Mouse (Mus musculus) left cerebral cortex, adult 18-20 months (tissue): ENCODE results near the gene Hnrnpf. TPM values are rescaled to one million over a fixed set of nuclear protein-coding genes. Genes with fewer than 3 reads are reported as not detected.
A peak's percentile ranks its signal among the peaks of the same experiment; 100 is the strongest.

ENCODE experiments used
- DNase-seq, 2 experiments: peaks; one replicate each; pipeline ENCODE4 v3.0.0; 2021 to 2022; ENCODE audit warnings: low spot score in 2 of 2, mixed read lengths in 1 of 2
- total RNA-seq, 2 experiments: library from RNA; stranded (reverse); gene quantifications; 2 replicates each; pipeline ENCODE4 v1.2.3; 2021

Gene Hnrnpf
- total RNA-seq, 2 experiments from 2014 or later = 112 to 144 TPM

GRCm38 (mm10) chr6:117888642-117889096 lies 11.5 kb upstream of the Hnrnpf start:
- no peak for DNase-seq

GRCm38 (mm10) chr6:117890257-117890656 lies 9.9 kb upstream of the Hnrnpf start:
- no peak for DNase-seq

DNA sequence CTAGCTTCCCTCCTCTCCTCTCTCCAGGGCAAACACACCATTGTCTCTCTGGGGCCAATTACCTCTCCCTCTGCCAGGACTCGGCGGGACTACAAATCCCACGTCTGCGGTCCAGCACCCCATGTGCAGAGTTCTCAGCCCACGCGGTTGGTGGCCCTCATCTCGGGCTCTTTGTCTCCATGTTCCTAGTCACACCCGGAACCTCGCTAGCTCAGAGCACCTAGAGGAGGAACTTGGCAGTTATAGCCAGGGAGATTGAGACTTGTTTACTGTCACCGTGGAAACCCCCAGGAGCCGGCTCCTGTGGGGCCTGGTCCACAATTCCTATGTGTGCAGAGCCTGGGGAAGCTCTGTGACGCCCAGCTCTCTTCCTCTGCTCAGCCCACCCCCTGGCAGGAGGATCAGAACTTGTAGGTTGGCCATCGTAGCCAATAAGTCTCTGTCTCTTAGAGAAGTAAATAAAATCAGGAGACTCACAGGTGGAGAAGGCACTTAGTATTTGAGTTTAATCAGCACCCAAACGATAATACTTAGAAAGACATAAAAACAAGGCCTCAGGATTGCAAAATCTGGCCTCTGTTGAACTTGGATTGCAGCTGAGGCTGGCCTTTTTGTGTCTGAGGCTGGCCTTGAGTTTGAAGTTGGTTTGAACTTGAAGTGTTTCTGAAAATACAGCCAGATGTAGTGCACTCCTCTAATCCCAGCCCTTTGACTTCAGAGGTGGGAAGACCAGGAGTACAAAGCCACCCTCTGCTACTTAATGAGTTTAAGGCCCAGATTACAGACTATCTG lies 8.6 kb upstream of the Hnrnpf start:
- no peak for DNase-seq

DNA sequence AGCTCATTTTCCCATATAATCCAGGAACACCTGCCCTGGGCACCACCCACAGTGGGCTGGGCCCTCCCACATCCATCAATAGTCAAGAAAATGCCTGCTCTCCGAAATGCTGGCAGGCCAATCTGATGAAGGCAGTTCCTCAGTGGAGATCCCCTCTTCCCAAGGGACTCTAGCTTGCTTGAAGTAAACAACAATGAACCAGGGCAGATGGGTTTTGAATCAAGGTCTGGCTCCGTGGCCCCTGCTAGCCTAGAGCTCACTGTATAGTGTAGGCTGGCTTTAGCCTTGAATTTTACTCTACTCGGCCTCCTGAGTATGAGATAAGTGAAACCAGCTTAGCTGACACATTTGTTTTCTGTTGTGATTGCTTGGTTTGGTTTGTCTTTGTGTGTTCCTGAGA lies 7.7 kb upstream of the Hnrnpf start:
- no peak for DNase-seq

- no peak for DNase-seq
Measured at GRCm38 (mm10) chr6:117893435-117893834, 6.7 kb upstream of the Hnrnpf start.

- DNase-seq = no peak
Measured at GRCm38 (mm10) chr6:117897800-117898199, 2.3 kb upstream of the Hnrnpf start.

DNA sequence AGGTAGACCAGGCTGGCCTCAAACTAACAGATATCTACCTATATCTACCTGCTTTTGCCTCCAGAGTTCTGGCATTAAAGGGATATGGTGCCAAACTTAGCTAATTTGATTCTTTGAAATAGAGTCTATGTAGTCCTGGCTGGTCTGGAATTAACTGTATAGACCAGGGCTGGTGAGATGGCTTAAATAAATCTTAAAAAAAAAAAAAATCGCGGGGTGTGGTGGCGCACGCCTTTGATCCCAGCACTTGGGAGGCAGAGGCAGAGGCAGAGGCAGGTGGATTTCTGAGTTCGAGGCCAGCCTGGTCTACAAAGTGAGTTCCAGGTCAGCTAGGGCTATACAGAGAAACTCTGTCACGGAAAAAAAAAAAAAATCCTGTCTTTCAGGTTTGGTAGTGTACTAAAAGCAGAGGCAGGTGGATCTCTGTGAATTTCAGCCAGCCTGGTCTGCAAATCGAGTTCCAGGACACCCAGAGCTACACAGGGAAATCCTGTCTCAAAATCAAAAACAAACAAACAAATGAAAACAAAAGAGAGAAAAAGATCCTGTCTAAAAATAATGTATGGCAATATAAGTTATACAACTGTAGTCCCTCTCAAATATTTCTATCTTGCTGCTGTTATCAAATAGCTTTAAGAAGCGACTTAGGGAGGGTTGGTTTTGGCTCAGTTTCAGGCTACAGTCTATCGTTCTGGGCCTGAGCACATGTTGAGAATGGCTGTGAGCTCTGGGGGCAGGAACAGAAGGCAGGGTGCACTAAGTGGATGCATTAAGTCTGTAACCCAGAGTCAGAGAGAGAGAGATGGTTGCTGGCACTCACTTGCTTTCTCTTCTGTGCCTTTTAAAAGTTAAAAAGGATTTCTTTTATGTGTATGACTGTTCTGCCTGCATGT lies 1.6 kb downstream of the Hnrnpf start:
- no peak for DNase-seq

- DNase-seq = no peak
Measured at GRCm38 (mm10) chr6:117902556-117902955, 2.4 kb downstream of the Hnrnpf start.

GRCm38 (mm10) chr6:117903836-117904235 lies 3.7 kb downstream of the Hnrnpf start:
- no peak for DNase-seq

DNA sequence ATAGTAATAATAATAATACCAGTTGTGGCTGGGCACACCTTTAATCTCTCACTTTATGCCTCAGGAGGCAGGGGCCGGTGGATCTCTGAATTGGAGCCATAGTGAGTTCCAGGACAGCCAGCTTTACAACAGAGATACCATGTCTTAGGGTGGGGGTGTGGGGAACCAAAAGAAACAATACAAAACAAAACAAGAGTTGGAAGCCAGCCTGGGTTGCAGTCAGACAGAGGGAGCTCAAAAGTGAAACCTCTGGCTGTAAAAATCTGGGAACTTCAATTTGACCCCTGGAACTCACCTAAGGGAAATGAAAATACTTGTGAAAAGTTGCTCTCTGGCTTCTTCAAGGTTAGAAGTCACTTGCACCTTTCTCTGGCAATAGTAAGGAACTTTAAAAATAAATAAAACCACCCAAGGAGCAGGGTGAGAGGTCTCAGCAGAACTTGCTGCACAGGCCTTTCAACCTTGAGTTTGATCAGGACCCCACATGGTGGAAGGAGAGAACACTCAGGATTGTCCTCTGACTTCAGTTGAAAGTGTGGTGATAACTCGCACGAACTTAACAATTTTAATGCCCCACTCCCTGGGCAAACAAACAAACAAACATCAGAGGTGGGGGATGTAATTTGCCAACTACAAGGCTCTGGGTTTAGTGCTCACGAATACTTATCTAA lies 5.3 kb downstream of the Hnrnpf start:
- no peak for DNase-seq

DNA sequence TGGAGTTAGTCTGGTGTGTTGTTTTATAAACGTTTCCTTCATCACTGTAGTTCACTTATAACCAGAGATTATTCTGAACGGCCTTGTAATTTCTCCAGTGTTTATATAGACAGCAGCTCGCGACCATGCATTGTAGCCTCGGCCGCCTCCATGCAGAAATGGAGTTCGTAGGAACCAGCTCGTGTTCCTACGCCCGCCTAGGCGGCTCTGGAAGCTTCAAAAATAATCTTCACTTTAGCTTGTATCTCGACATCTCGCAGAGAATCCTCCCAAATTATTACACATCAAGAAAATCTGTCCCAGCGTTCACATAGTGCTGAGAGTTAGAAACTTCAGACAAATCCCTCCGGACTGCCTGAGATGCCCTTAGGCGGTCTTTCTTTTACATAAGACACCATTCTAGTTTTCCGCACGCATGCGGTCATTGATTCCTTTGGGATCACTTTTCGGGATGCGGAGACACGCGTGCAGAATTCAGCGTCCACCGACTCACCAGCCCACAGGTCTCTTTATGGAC lies 5.9 kb downstream of the Hnrnpf start:
- DNase-seq = peak in 1 of 2 experiments; percentile 17

GRCm38 (mm10) chr6:117906590-117907271 lies 6.6 kb downstream of the Hnrnpf start:
- DNase-seq = peak; percentile 96 to 98

DNA sequence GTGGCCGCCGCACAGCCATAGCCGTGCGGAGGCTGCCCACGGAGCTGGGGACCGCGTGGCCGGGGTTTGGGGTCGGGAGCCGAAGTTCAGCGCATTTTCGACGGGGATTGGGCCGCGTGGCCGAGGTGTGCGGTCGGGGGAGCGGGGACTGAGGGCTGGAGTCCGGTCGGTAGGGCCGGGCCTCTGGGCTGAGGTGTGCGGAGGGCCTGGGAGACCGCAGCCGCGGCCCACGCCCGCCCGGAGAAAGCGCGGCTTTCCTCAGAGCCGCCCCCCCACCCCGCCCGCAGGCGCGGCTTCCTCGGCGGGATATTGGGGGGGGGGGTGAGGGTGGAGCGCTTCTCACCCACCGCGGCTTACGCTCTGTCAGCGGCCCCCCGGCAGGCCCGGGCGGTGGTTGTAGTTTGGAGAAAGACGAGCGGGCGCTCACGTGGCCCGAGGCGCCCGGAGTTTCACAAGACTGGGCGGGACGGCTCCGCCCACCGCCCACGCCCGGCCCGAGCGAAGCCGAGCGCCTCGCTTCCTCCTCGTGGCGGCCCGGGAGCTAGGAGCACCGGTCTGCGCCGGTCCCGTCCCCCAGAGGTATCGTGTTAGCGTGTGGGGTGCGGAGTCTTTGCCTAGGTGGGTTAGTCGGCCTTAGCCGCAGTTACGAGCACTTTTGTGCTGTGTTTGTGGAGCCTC lies 7.3 kb downstream of the Hnrnpf start:
- DNase-seq = peak; percentile 53 to 68

GRCm38 (mm10) chr6:117907979-117908355 lies 7.8 kb downstream of the Hnrnpf start:
- DNase-seq = no peak

- DNase-seq = no peak
Measured at GRCm38 (mm10) chr6:117908424-117908900, 8.3 kb downstream of the Hnrnpf start.

DNA sequence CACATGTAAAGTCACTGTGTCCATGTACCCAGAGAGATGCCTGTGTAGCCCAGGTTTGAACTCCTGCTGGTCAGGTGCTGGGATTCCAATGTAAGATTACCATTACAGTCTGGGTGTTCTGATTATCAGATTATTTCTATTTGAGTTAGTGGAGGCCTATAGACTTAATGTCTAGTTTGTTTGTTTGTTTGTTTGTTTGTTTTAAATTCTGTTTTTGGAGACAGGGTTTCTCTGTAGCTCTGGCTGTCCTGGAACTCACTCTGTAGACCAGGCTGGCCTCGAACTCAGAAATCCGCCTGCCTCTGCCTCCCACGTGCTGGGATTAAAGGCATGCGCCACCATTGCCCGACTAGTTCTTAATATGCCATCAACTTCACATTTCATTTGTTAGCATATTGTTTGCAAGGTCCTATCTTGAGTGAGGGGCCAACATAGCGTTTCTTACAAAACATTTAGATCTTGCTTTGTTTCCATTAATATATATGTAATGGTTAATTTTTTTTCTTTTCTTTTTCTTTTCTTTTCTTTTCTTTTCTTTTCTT lies 10.1 kb downstream of the Hnrnpf start:
- no peak for DNase-seq

GRCm38 (mm10) chr6:117914541-117914940 lies 14.4 kb downstream of the Hnrnpf start:
- DNase-seq = no peak

DNA sequence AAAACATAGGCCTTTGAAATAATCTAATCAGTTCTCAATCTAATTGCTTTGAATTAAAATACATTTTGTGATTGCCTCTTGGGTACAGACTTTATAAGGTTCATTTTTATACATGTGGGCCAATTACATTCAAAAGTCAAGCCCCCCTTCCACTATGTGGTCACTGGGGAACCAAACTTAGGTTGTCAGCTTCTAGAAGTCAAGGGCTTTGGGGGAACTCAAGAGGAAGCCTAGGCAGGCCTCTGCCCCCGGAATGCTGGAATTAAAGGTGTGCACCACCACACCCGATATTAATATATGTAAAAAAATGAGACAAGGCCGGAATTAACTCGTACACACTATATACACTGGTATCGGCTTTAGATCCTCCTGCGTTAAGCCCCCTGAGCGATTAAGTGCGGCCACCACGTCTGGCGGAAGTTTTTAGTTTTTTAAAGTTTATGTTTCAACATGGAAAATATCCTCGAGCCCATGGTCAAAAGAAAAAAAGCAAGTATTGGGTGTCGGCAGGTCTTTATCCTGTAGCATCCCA lies 16.1 kb downstream of the Hnrnpf start:
- DNase-seq = no peak

GRCm38 (mm10) chr6:117916737-117917426 lies 16.8 kb downstream of the Hnrnpf start:
- DNase-seq = peak; percentile 40 to 57
